Mouse (Mus musculus) midbrain, embryonic 11.5 days (tissue): ENCODE results near the gene Aurkaip1. TPM values are rescaled to one million over a fixed set of nuclear protein-coding genes. Genes with fewer than 3 reads are reported as not detected.

Source experiments
- ATAC-seq: fragments of 200-750 bp; cut with Nextera tagmentation; 2 replicates; pipeline ENCODE4 v1.8.0; 2017; ENCODE audit warnings: moderate TSS enrichment, moderate library complexity; ENCODE audit not compliant: low FRiP score
- DNase-seq: peaks from one replicate; pipeline ENCODE4 v3.0.0; 2015; ENCODE audit warnings: low spot score; ENCODE audit errors: missing footprints
- H3K27ac ChIP-seq: fragments of 300-500 bp; sonication (generic); 2 replicates; pipeline ENCODE4 v1.5.1; 2014; ENCODE audit warnings: low read depth, low read length
- H3K27me3 ChIP-seq: fragments of 300-500 bp; sonication (generic); 2 replicates; pipeline ENCODE4 v1.6.1; 2014; ENCODE audit warnings: mild to moderate bottlenecking, low read length, moderate library complexity, mixed read lengths; ENCODE audit not compliant: control insufficient read depth, insufficient read depth
- H3K36me3 ChIP-seq: fragments of 300-500 bp; sonication (generic); 2 replicates; pipeline ENCODE4 v1.6.1; 2014; ENCODE audit warnings: mild to moderate bottlenecking, low read length, moderate library complexity, mixed read lengths; ENCODE audit not compliant: control insufficient read depth, insufficient read depth
- H3K4me1 ChIP-seq: fragments of 300-500 bp; sonication (generic); 2 replicates; pipeline ENCODE4 v1.6.1; 2014; ENCODE audit warnings: low read length; ENCODE audit not compliant: control insufficient read depth, insufficient read depth
- H3K4me2 ChIP-seq: fragments of 300-500 bp; sonication (generic); 2 replicates; pipeline ENCODE4 v1.6.1; 2014; ENCODE audit warnings: mild to moderate bottlenecking, moderate library complexity
- H3K4me3 ChIP-seq: fragments of 300-500 bp; sonication (generic); 2 replicates; pipeline ENCODE4 v1.5.1; 2014; ENCODE audit warnings: low read depth, low read length
- H3K9ac ChIP-seq: fragments of 300-500 bp; sonication (generic); 2 replicates; pipeline ENCODE4 v1.6.1; 2014; ENCODE audit warnings: low read length
- H3K9me3 ChIP-seq: fragments of 300-500 bp; sonication (generic); 2 replicates; pipeline ENCODE4 v1.6.1; 2016; ENCODE audit warnings: low read length; ENCODE audit not compliant: control insufficient read depth
- WGBS: fragments of 180-500 bp; shearing (Covaris S2); extraction: QIAGEN DNeasy Blood & Tissue Kit; methylation state at CpG from one replicate; pipeline ENCODE4 v1.1.7; 2014; 5-methylcytosine and 5-hydroxymethylcytosine counted together
- polyA plus RNA-seq: library from polyadenylated mRNA; unstranded; fragments of >200 nt; fragmentation: Nextera tagmentation; extraction: Ambion mirVana; gene quantifications from 2 replicates; pipeline ENCODE4 v1.2.1, GENCODE M21; 2014

The Aurkaip1 gene
- polyA plus RNA-seq, 1 experiment from 2014 or later: 128 TPM

DNA sequence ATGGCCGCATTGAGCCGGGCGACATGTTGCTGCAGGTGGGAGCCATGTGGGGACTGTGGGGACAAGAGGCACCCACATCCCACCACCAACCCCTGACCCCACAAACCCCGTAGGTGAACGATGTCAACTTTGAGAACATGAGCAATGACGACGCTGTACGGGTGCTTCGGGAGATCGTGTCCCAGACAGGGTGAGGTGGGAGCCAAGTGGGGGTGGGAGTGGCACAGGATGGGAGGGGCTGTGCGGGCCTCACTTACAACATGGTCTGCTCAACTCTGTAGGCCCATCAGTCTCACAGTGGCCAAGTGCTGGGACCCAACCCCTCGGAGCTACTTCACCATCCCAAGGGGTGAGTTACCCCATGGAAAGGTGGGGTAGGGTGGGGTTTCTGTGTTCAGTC, 23.9 kb downstream of the Aurkaip1 start:
- Histone ChIP-seq H3K36me3 (peaks cover 6% of the 10 kb centered on the region; the same call in 1 of the 2 replicates), H3K4me2 (no peak overlapping the region), H3K9me3 (no peaks in the 10 kb centered on the region), H3K27me3 (no peaks in the 10 kb centered on the region), H3K9ac (no peak overlapping the region), H3K27ac (no peak overlapping the region), H3K4me1 (no peaks in the 10 kb centered on the region), H3K4me3 (no peak overlapping the region)
- ATAC-seq: peak; percentile 53
- no peak for DNase-seq
- 96% methylated on average over 12 of the region's 12 CpGs for WGBS

GRCm38 (mm10) chr4:155856071-155856470, 25.0 kb downstream of the Aurkaip1 start:
- peaks cover 6% of the 10 kb centered on the region; the same call in 1 of the 2 replicates for H3K36me3 ChIP-seq
- no peak overlapping the region for H3K9ac ChIP-seq
- no peaks in the 10 kb centered on the region for H3K27me3 ChIP-seq
- 90% methylated on average over 12 of the region's 12 CpGs for WGBS
- H3K4me3 ChIP-seq: no peak overlapping the region
- ATAC-seq: no peak
- H3K4me1 ChIP-seq: no peaks in the 10 kb centered on the region
- H3K9me3 ChIP-seq: no peaks in the 10 kb centered on the region
- no peak overlapping the region for H3K4me2 ChIP-seq
- H3K27ac ChIP-seq: no peak overlapping the region
- DNase-seq: no peak

- Histone ChIP-seq H3K36me3 (peaks cover 9% of the 10 kb centered on the region; the same call in 1 of the 2 replicates), H3K4me1 (no peaks in the 10 kb centered on the region), H3K9ac (no peak overlapping the region), H3K9me3 (no peaks in the 10 kb centered on the region), H3K4me3 (no peak overlapping the region), H3K27me3 (no peaks in the 10 kb centered on the region), H3K4me2 (no peak overlapping the region), H3K27ac (no peak overlapping the region)
- DNase-seq (no peak), ATAC-seq (no peak)
- WGBS: 91% methylated on average over 3 of the region's 3 CpGs
Measured at GRCm38 (mm10) chr4:155856881-155857280, 25.8 kb downstream of the Aurkaip1 start.

GRCm38 (mm10) chr4:155859318-155859717, 28.2 kb downstream of the Aurkaip1 start:
- no peaks in the 10 kb centered on the region for H3K9me3 ChIP-seq
- ATAC-seq (no peak), DNase-seq (no peak)
- H3K27me3 ChIP-seq: no peaks in the 10 kb centered on the region
- peaks cover 9% of the 10 kb centered on the region; the same call in 1 of the 2 replicates for H3K36me3 ChIP-seq
- H3K4me2 ChIP-seq: no peak overlapping the region
- no peaks in the 10 kb centered on the region for H3K4me1 ChIP-seq
- H3K27ac ChIP-seq: no peak overlapping the region
- no peak overlapping the region for H3K4me3 ChIP-seq
- WGBS: 31% methylated on average over 13 of the region's 13 CpGs
- H3K9ac ChIP-seq: no peak overlapping the region

DNA sequence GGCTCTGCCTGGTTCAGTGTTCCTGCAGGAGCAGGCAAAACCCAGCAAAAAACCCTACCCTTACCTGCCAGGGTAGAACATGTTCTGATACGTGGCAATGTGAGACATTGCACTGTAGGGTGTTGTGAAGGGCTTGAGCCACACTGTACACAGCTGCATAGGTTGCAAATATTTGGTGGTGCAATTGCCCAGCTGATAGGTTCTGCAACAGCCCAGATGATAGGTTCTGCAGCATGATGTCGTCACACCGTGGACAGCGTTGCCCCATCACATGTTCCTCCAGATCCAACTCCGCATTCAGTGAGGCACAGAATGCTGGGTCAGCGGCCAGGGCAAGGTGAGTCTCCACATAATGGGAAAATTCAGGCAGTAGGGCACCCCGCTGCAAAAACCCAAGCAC, 30.7 kb downstream of the Aurkaip1 start:
- no peaks in the 10 kb centered on the region for H3K4me1 ChIP-seq

GRCm38 (mm10) chr4:155863001-155863400, 31.9 kb downstream of the Aurkaip1 start, which contains the start of gene Tas1r3:
Gene Tas1r3 (minus strand): TSS chr4:155863362.
- ATAC-seq: no peak

More for the DNA sequence above, 30.7 kb downstream of the Aurkaip1 start:
- no peak overlapping the region for H3K9ac ChIP-seq
- ATAC-seq (no peak), DNase-seq (no peak)
- H3K4me3 ChIP-seq: no peak overlapping the region
- no peaks in the 10 kb centered on the region for H3K27me3 ChIP-seq
- WGBS: 89% methylated on average over 7 of the region's 7 CpGs
- H3K4me2 ChIP-seq: no peak overlapping the region
- no peaks in the 10 kb centered on the region for H3K9me3 ChIP-seq
- no peak overlapping the region for H3K27ac ChIP-seq
- H3K36me3 ChIP-seq: peaks cover 9% of the 10 kb centered on the region; the same call in 1 of the 2 replicates

GRCm38 (mm10) chr4:155868614-155869298, 37.7 kb downstream of the Aurkaip1 start:
- no peaks in the 10 kb centered on the region for H3K27me3 ChIP-seq
- H3K4me1 ChIP-seq: peaks cover 11% of the 10 kb centered on the region
- no peak overlapping the region for H3K27ac ChIP-seq
- H3K9ac ChIP-seq: peak overlapping the region; percentile 88
- peak overlapping the region; percentile 98 for H3K4me2 ChIP-seq
- DNase-seq (no peak), ATAC-seq (peak; percentile 1; the same call in 1 of the 2 replicates)
- no peaks in the 10 kb centered on the region for H3K9me3 ChIP-seq
- peaks cover 13% of the 10 kb centered on the region for H3K36me3 ChIP-seq
- peak overlapping the region; percentile 81 for H3K4me3 ChIP-seq
- WGBS: 11% methylated on average over 22 of the region's 22 CpGs

More at GRCm38 (mm10) chr4:155863001-155863400, 31.9 kb downstream of the Aurkaip1 start, which contains the start of gene Tas1r3:
- H3K9ac ChIP-seq: no peak within 1 kb of the TSS
- H3K27me3 ChIP-seq: no peaks in the 10 kb centered on the region
- H3K4me1 ChIP-seq: no peaks in the 10 kb centered on the region
- H3K4me3 ChIP-seq: no peak within 1 kb of the TSS
- H3K4me2 ChIP-seq: no peak within 1 kb of the TSS
- no peak within 1 kb of the TSS for H3K27ac ChIP-seq
- WGBS: 79% methylated on average over 5 of the region's 5 CpGs
- no peaks in the 10 kb centered on the region for H3K9me3 ChIP-seq
- no peak for DNase-seq
- H3K36me3 ChIP-seq: peaks cover 9% of the 10 kb centered on the region; the same call in 1 of the 2 replicates

DNA sequence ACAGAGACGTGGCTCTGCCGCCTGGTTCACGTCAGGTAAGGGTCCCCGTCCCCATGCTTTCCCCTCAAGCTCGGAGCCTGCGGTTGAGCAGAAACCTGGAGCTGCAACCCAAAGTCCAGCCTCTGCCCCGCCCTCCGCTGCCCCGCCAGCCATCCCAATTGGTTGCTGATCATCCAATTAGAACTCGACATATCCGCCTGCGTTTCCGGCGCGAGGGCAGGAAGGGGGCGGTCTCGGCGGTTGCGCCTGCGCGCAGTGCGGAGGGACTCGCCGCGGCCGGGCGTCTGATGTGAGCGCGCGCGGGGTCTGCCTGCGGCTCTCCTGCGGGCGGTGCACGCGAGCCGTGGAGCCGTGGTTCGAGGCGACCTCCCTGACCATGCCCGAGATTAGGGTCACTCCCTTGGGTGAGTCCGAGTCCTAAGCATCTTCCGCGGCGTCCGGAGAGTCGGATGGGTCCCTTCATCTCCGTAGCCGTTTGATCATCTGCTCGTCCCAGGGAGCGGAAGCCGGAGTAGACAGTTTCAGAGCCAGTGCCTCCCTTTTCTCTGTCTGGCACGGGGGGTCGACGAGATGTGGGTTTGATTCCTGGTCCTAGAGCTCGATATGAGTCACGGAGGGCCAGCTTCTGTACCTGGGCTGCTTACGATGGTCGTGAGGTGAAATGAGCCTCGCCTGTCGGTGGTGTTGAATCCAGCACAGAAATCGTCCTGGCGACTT, 38.4 kb downstream of the Aurkaip1 start, which contains the start of the genes Cptp and Ints11:
Gene Cptp, minus strand, starts transcription at position 124 of the 717 bp plus-strand sequence.
Gene Ints11, plus strand, starts transcription at position 230 of the 717 bp plus-strand sequence.
- peaks cover 13% of the 10 kb centered on the region for H3K36me3 ChIP-seq
- no peaks in the 10 kb centered on the region for H3K9me3 ChIP-seq
- peak within 1 kb of the TSS; percentile 98 for H3K4me2 ChIP-seq
- H3K4me1 ChIP-seq: peaks cover 11% of the 10 kb centered on the region
- H3K27me3 ChIP-seq: no peaks in the 10 kb centered on the region
- peak within 1 kb of the TSS; percentile 35; the same call in 1 of the 2 replicates for H3K27ac ChIP-seq
- DNase-seq (peak; percentile 99), ATAC-seq (peak; percentile 97)
- peak within 1 kb of the TSS; percentile 81 for H3K4me3 ChIP-seq
- under 1% methylated on average over 63 of the region's 63 CpGs for WGBS
- peak within 1 kb of the TSS; percentile 88 for H3K9ac ChIP-seq

- DNase-seq: no peak
- Histone ChIP-seq H3K36me3 (peaks cover 19% of the 10 kb centered on the region), H3K4me3 (no peak overlapping the region), H3K9me3 (no peaks in the 10 kb centered on the region), H3K27me3 (no peaks in the 10 kb centered on the region), H3K4me1 (peaks cover 11% of the 10 kb centered on the region), H3K27ac (no peak overlapping the region), H3K4me2 (no peak overlapping the region), H3K9ac (no peak overlapping the region)
- ATAC-seq: no peak
- WGBS: 95% methylated on average over 7 of the region's 7 CpGs
Measured at GRCm38 (mm10) chr4:155871404-155871803, 40.3 kb downstream of the Aurkaip1 start.
